Mouse (Mus musculus): Measurements from ENCODE around the gene Tmem265.

GRCm38 (mm10) chr7:127541671-127542070 lies 19.5 kb upstream of the Tmem265 start:
- no peak for TF ChIP-seq CTCF (IDR thresholded peaks at IDR 0.05; ENCODE audit: borderline replicate concordance, extremely low read depth, insufficient read depth, insufficient read length)
- TF ChIP-seq POLR2A (IDR thresholded peaks at IDR 0.05; ENCODE audit: borderline replicate concordance, extremely low read depth, insufficient read depth, insufficient read length, poor library complexity, severe bottlenecking): no peak
